Mouse (Mus musculus): ENCODE measurements at regions not wholly inside any gene's neighbourhood (a gene's known extent, or its start where the extent isn't known, plus 50 kb on each side); places are given as distances from the start of the nearest gene placed in this dataset.

DNA sequence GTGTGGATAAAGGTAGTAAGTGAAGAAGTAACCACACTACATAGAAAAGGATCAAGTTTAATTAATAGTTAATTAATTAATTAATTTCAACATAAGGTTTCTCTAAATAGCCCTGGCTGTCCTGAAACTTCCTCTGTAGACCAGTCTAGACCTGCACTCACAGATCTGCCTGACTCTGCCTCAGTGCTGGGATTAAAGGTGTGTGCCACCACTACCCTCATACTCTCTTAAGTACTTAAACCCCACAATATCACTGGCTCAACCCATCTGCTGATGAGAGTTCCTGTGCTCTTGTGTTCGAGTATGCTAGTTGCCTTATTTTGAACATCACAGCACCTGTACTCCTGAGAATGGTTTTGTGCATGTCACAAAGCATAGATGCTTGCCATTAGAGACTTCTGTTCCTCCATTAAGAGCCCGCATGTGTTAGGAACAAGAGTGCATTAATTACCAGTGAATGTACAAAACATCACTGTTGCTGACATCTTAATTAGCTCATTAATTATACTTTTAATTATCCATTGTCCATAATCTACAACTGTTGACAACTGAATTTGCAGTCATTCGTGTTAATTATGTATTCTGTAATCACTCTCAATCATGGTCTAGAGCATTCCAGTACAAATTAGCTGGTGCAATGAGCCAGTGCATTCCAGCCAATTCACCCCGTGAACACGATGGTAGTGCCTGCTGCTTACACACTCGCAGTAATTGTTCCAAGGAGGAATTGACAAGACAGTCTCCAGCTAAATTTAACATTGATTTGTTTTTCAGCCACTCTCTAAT is 996.0 kb downstream of the A830018L16Rik start:
- TF ChIP-seq HCFC1 (IDR thresholded peaks at IDR 0.05; ENCODE audit: borderline replicate concordance, insufficient read depth, low read length) (no peak), MAFK (IDR thresholded peaks at IDR 0.05; ENCODE audit: insufficient read depth, low read depth, low read length) (no peak)
